Mouse (Mus musculus): ENCODE data around the gene Aspscr1.

GRCm38 (mm10) chr11:120719841-120720376 is 47.1 kb downstream of the Aspscr1 start:
- TF ChIP-seq CTCF (IDR thresholded peaks at IDR 0.05; ENCODE audit: insufficient read depth, low read length) (no peak), POLR2A (IDR thresholded peaks at IDR 0.05; ENCODE audit: borderline replicate concordance, extremely low read depth, low read depth, low read length) (0 out of 2 replicates have a peak, but pooled peaks have one; percentile 17)
